Comparison of ENCODE assay signal across 27 mouse cellular contexts in genomic region chr3:35145569-35145968, GRCm38 (mm10).
"Had no signal": no experiment of that assay in that cellular context is flagged by ENCODE, and none has a peak within 500 bp of the region (broad histone marks: within the 10 kb centered on the region; RNA-seq: fewer than 3 reads in every experiment).

No protein-coding gene starts in this region.

- H3K9me3 ChIP-seq: heart, embryonic 10.5 days; heart, embryonic 12.5 days; hindbrain, embryonic 12.5 days; intestine, embryonic 15.5 days; limb, embryonic 13.5 days; limb, embryonic 15.5 days had no signal

- H3K27ac ChIP-seq: gastrocnemius, adult 2 months; heart, embryonic 10.5 days; hindbrain, embryonic 10.5 days; hindbrain, embryonic 12.5 days; hindbrain, embryonic 14.5 days; intestine, embryonic 15.5 days; layer of hippocampus, adult 2 months; limb, embryonic 13.5 days; limb, embryonic 15.5 days had no signal

- H3K36me3 ChIP-seq: heart, embryonic 10.5 days; heart, embryonic 12.5 days; hindbrain, embryonic 10.5 days; hindbrain, embryonic 12.5 days; intestine, embryonic 15.5 days; limb, embryonic 13.5 days; limb, embryonic 15.5 days had no signal

- H3K4me1 ChIP-seq: heart, embryonic 10.5 days; intestine, embryonic 15.5 days; limb, embryonic 13.5 days had no signal

- H3K4me2 ChIP-seq: heart, embryonic 12.5 days; hindbrain, embryonic 12.5 days; hindbrain, embryonic 14.5 days; intestine, embryonic 15.5 days; limb, embryonic 13.5 days; limb, embryonic 15.5 days had no signal

- DNase-seq: gastrocnemius, adult 2 months; gastrocnemius, postnatal 10 days; gastrocnemius, postnatal 25 days; heart, adult 18-20 months; heart, postnatal 10 days; heart, postnatal 4 days; kidney, adult 18-20 months; kidney, adult 8-10 months; kidney, postnatal 10 days; kidney, postnatal 25 days; kidney, postnatal 4 days; layer of hippocampus, adult 9-11 months; layer of hippocampus, postnatal 36 days; left cerebral cortex, postnatal 4 days had no signal

- H3K4me3 ChIP-seq: gastrocnemius, adult 2 months; heart, embryonic 10.5 days; heart, embryonic 12.5 days; hindbrain, embryonic 10.5 days; hindbrain, embryonic 12.5 days; intestine, embryonic 15.5 days; layer of hippocampus, adult 2 months; limb, embryonic 13.5 days; limb, embryonic 15.5 days had no signal

- ATAC-seq: forebrain, embryonic 16.5 days; hindbrain, embryonic 16.5 days; inflammation-experienced regulatory T-cells, adult 6 months; intestine, embryonic 15.5 days; intestine, postnatal 0 days had no signal

- H3K9ac ChIP-seq: heart, embryonic 12.5 days; hindbrain, embryonic 12.5 days; hindbrain, embryonic 14.5 days; intestine, embryonic 15.5 days; limb, embryonic 13.5 days; limb, embryonic 15.5 days had no signal

- H3K27me3 ChIP-seq: heart, embryonic 12.5 days; hindbrain, embryonic 12.5 days; intestine, embryonic 15.5 days; limb, embryonic 13.5 days; limb, embryonic 15.5 days had no signal
